ENCODE assay signal across 8 mouse cellular contexts in the genomic region with DNA sequence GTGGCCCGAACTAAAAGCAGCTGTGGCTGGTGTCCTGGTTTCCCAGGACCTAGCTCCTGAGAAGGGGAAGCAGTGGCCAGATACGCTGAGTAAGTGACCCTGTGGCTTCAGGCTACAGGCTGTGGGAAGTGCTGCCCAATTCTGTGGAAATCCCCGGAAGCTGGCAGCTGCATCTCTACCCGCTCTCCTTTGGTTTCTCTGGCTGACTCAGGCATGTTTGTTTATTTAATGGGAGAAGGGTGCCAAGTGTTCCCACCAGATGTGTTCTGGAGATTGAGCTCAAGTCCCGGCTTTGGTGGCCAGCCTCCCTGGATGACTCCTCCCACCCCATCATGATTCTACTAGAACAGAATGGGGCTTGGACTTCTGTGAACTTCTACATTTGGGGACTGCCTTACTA. TPM values are rescaled to one million over a fixed set of nuclear protein-coding genes. Genes with fewer than 3 reads are reported as not detected.
DNase-seq lines count a peak whose midpoint lies in the region; ATAC-seq and TF ChIP-seq lines count a peak whose summit lies in the region.

No protein-coding gene starts in this region.

- H3K9ac ChIP-seq in embryonic facial prominence, embryonic 15.5 days: no peak overlapping the region
- H3K9ac ChIP-seq in liver, postnatal 0 days (replicated peaks): no peak overlapping the region

- intact Hi-C loops in heart, postnatal 36 days (cut with DNase I): loop anchor here (1.0 to 10.0 kb wide), 3 partner anchors 15 to 223 kb away; a partner anchor contains a TSS

- H3K4me1 ChIP-seq in embryonic facial prominence, embryonic 15.5 days: peaks cover 30% of the 10 kb centered on the region
- 0 out of 2 replicates have a peak, but pooled peaks cover 12% of the 10 kb centered on the region for H3K4me1 ChIP-seq in liver, postnatal 0 days (ENCODE audit: insufficient read depth)
- H3K4me1 ChIP-seq in testis, adult 2 months (ENCODE audit: control insufficient read depth, insufficient read depth, low read length): no peaks in the 10 kb centered on the region

- WGBS in embryonic facial prominence, embryonic 15.5 days: 15% methylated on average over 5 of the region's 5 CpGs
- WGBS in liver, postnatal 0 days (ENCODE audit: insufficient replicate concordance): 7% methylated on average over 5 of the region's 5 CpGs

- no peak for TF ChIP-seq CTCF in liver, postnatal 0 days (IDR thresholded peaks at IDR 0.05; ENCODE audit: low read depth)
- no peak for TF ChIP-seq CTCF in testis, adult 2 months (IDR thresholded peaks at IDR 0.05; ENCODE audit: control insufficient read depth, insufficient read depth, insufficient replicate concordance, low read depth, low read length)

- TF ChIP-seq POLR2A in testis, adult 2 months (IDR thresholded peaks at IDR 0.05; ENCODE audit: control insufficient read depth, low read depth, low read length): no peak

- H3K4me3 ChIP-seq in embryonic facial prominence, embryonic 15.5 days (replicated peaks): no peak overlapping the region
- no peak overlapping the region for H3K4me3 ChIP-seq in liver, postnatal 0 days (ENCODE audit: low read depth, low read length)
- no peak overlapping the region for H3K4me3 ChIP-seq in testis, adult 2 months (ENCODE audit: control insufficient read depth, low read depth, low read length)

- ATAC-seq in embryonic facial prominence, embryonic 15.5 days (ENCODE audit: insufficient number of reproducible peaks, low FRiP score, low TSS enrichment, low read depth): peak; percentile 73
- peak; percentile 63 for ATAC-seq in liver, postnatal 0 days
- no peak for ATAC-seq in erythroblast, adult 5-6 weeks (replicated peaks; ENCODE audit: low FRiP score, poor library complexity, severe bottlenecking)

- no peaks in the 10 kb centered on the region for H3K27me3 ChIP-seq in embryonic facial prominence, embryonic 15.5 days
- H3K27me3 ChIP-seq in liver, postnatal 0 days (ENCODE audit: insufficient read depth, low read length): no peaks in the 10 kb centered on the region
- no peaks in the 10 kb centered on the region for H3K27me3 ChIP-seq in testis, adult 2 months (ENCODE audit: control insufficient read depth, insufficient read depth, low read length)

- peak overlapping the region; percentile 27; the same call in 1 of the 2 replicates for H3K4me2 ChIP-seq in embryonic facial prominence, embryonic 15.5 days (replicated peaks)
- peak overlapping the region; percentile 65 for H3K4me2 ChIP-seq in liver, postnatal 0 days (ENCODE audit: low read depth, low read length)

- no peaks in the 10 kb centered on the region for H3K9me3 ChIP-seq in embryonic facial prominence, embryonic 15.5 days (replicated peaks)
- H3K9me3 ChIP-seq in liver, postnatal 0 days (ENCODE audit: low read length): no peaks in the 10 kb centered on the region

- TF ChIP-seq EP300 in liver, postnatal 0 days (IDR thresholded peaks at IDR 0.05; ENCODE audit: low read depth): no peak

- no peaks in the 10 kb centered on the region for H3K36me3 ChIP-seq in embryonic facial prominence, embryonic 15.5 days
- no peaks in the 10 kb centered on the region for H3K36me3 ChIP-seq in liver, postnatal 0 days (replicated peaks; ENCODE audit: insufficient read depth, low read length)
- no peaks in the 10 kb centered on the region for H3K36me3 ChIP-seq in testis, adult 2 months (ENCODE audit: control insufficient read depth, insufficient read depth, low read length)

- DNase-seq in retina, postnatal 1 day: peak; percentile 40
- DNase-seq in retina, embryonic 14.5 days (ENCODE audit: low spot score): no peak
- DNase-seq in heart, postnatal 36 days: peak; percentile 64 to 70
- peak; percentile 38 for DNase-seq in liver, postnatal 0 days
- no peak for DNase-seq in c-Kit-positive CD71-positive TER-119-positive erythroid progenitor cells, embryonic 14.5 days (ENCODE audit: low spot score)

- peak overlapping the region; percentile 61 for H3K27ac ChIP-seq in embryonic facial prominence, embryonic 15.5 days (replicated peaks)
- H3K27ac ChIP-seq in liver, postnatal 0 days (ENCODE audit: low read depth): peak overlapping the region; percentile 62; the same call in 1 of the 2 replicates
- 0 out of 2 replicates have a peak overlapping the region, but pooled peaks have one; percentile 25 for H3K27ac ChIP-seq in testis, adult 2 months (ENCODE audit: control insufficient read depth, insufficient read depth, low read depth, low read length)

RNA-seq across cellular contexts. Expression of a gene that starts 13.8 kb away (rescaled TPM):
- polyA plus RNA-seq in embryonic facial prominence, embryonic 15.5 days (2015; fragmentation: Nextera tagmentation; extraction: Ambion mirVana): 18.3 and 20.2 TPM in 2 replicates
- 1 to 10 TPM; 5.1 to 5.2 TPM for total RNA-seq in heart, postnatal 36 days (2021)
- 13.7 and 15.7 TPM in 2 replicates for polyA plus RNA-seq in liver, postnatal 0 days (2015; fragmentation: Nextera tagmentation; extraction: Ambion mirVana)
- polyA plus RNA-seq in testis, adult 2 months (2012; rRNA removed): 2.3 and 2.9 TPM in 2 replicates
- 4.6 and 8.1 TPM in 2 replicates for total RNA-seq in erythroblast, adult 5-6 weeks (2015; ENCODE audit: low replicate concordance)
- total RNA-seq in erythroblast, adult 5-6 weeks (2017; ENCODE audit: low replicate concordance): 1.4 and 2.9 TPM in 2 replicates

Comparison
In these comparisons a context has a peak if more than half of its experiments do, and no peak if none do; other contexts are left out.
1. DNase-seq: peak in retina, postnatal 1 day (single experiment), heart, postnatal 36 days (2 of 2) and liver, postnatal 0 days (single experiment); none in retina, embryonic 14.5 days (single experiment) and c-Kit-positive CD71-positive TER-119-positive erythroid progenitor cells, embryonic 14.5 days (single experiment).
2. Peak in every context shown above with its lines, with median percentiles within 50 percentile points of each other: H3K27ac ChIP-seq.